Mouse (Mus musculus) G1E (cell line): Measurements from ENCODE around the gene Fbrsl1.

Source experiments
- CTCF ChIP-seq: IDR thresholded peaks from 2 replicates; pipeline ENCODE4 v1.5.1; 2012; ENCODE audit warnings: low read depth, low read length, inconsistent platforms, mixed read lengths
- GATA1 ChIP-seq: IDR thresholded peaks from 2 replicates; pipeline ENCODE4 v1.6.1; 2012; ENCODE audit warnings: borderline replicate concordance, low read length, inconsistent platforms, mixed read lengths
- POLR2AphosphoS5 ChIP-seq: IDR thresholded peaks from 2 replicates; pipeline ENCODE4 v1.6.1; 2012; ENCODE audit warnings: low read depth, low read length, inconsistent platforms; ENCODE audit not compliant: insufficient replicate concordance
- TAL1 ChIP-seq: conservative IDR thresholded peaks from 2 replicates; pipeline ENCODE4 v1.6.1; 2012; ENCODE audit warnings: low read depth, low read length, inconsistent platforms, mixed read lengths

GRCm38 (mm10) chr5:110458936-110459335 lies 10.6 kb upstream of the Fbrsl1 start:
- TF ChIP-seq CTCF, result no peak
- TF ChIP-seq GATA1, result no peak
- TF ChIP-seq TAL1, result no peak
- no peak for TF ChIP-seq POLR2AphosphoS5
